Mouse (Mus musculus): ENCODE results near the gene Pald1. TPM values are rescaled to one million over a fixed set of nuclear protein-coding genes. Genes with fewer than 3 reads are reported as not detected.

The Pald1 gene
- polyA plus RNA-seq, 1 experiment from 2014 or later: 36.1 TPM

GRCm38 (mm10) chr10:61398125-61398524, 14.8 kb upstream of the Pald1 start:
- no peaks in the 10 kb centered on the region for H3K9me3 ChIP-seq (replicated peaks)
- no peaks in the 10 kb centered on the region for H3K27me3 ChIP-seq (ENCODE audit: low read depth, poor library complexity, severe bottlenecking)
- H3K27ac ChIP-seq (replicated peaks): no peak overlapping the region; the same call in 1 of the 2 replicates
- H3K4me1 ChIP-seq: peaks cover 9% of the 10 kb centered on the region
- no peaks in the 10 kb centered on the region for H3K36me3 ChIP-seq
- DNase-seq (ENCODE audit: low spot score): no peak
- H3K4me3 ChIP-seq: no peak overlapping the region
- WGBS: 46% methylated on average over 3 of the region's 3 CpGs

DNA sequence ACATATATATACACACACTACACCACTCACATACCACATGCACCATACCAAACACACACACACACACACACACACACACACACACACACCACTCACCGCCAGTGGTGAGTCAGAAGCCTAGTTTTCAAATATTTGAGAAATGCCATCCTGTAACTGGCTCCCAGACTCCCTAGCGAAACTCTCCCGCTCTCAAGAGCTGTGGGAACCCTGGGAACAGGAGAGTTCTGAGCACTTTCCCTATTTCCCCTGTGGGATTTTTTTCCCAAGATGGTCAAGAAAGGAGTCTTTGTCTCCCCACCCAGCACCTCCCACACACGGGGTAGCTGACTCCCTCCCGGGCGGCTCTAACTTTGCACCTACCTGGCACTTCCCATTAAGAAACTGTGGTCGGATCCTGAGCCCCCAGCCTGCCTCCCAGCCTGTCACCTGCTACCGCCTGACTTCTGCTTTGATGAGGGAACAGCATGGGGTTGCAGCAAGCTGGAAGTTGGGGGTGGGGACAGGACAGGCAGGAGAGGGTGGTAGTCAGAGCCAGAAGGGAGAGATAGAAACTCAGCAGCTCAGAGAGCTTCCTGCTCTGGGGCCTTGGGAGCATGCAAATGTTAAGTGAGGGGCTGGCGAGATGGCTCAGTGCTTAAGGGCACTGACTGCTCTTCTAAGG, 11.3 kb upstream of the Pald1 start:
- Histone ChIP-seq H3K27ac (replicated peaks) (no peak overlapping the region), H3K9me3 (replicated peaks) (no peaks in the 10 kb centered on the region), H3K27me3 (ENCODE audit: low read depth, poor library complexity, severe bottlenecking) (peaks cover 8% of the 10 kb centered on the region; the same call in 1 of the 2 replicates), H3K4me3 (no peak overlapping the region), H3K4me1 (peaks cover 11% of the 10 kb centered on the region), H3K36me3 (no peaks in the 10 kb centered on the region)
- WGBS: 30% methylated on average over 9 of the region's 9 CpGs
- no peak for DNase-seq (ENCODE audit: low spot score)

GRCm38 (mm10) chr10:61392584-61392983, 9.3 kb upstream of the Pald1 start:
- H3K4me1 ChIP-seq: peaks cover 16% of the 10 kb centered on the region
- H3K4me3 ChIP-seq: no peak overlapping the region
- no peaks in the 10 kb centered on the region for H3K9me3 ChIP-seq (replicated peaks)
- H3K27ac ChIP-seq (replicated peaks): no peak overlapping the region
- 65% methylated on average over 4 of the region's 4 CpGs for WGBS
- no peaks in the 10 kb centered on the region for H3K36me3 ChIP-seq
- peaks cover 8% of the 10 kb centered on the region; the same call in 1 of the 2 replicates for H3K27me3 ChIP-seq (ENCODE audit: low read depth, poor library complexity, severe bottlenecking)
- no peak for DNase-seq (ENCODE audit: low spot score)

DNA sequence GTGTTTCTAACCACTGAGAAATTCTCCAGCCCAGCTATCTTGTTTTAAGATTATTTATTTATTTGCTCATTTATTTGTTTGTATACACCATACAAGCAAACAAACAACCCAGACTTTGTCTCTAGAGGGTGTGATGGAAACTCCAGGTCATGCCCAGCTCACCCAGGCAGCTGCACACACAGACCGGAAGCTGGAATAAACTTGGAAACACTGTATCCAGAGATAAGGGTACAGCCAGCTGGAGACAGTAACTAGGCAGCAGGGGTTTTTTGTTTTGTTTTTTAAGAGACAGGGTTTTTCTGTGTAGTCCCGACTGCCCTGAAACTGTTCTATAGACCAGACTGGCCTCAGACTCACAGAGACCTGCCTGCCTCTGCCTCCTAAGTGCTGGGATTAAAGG, 6.8 kb upstream of the Pald1 start:
- no peak overlapping the region for H3K4me3 ChIP-seq
- no peaks in the 10 kb centered on the region for H3K36me3 ChIP-seq
- 82% methylated on average over 2 of the region's 2 CpGs for WGBS
- H3K27ac ChIP-seq (replicated peaks): no peak overlapping the region
- DNase-seq (ENCODE audit: low spot score): no peak
- H3K4me1 ChIP-seq: peaks cover 16% of the 10 kb centered on the region
- H3K9me3 ChIP-seq (replicated peaks): no peaks in the 10 kb centered on the region
- H3K27me3 ChIP-seq (ENCODE audit: low read depth, poor library complexity, severe bottlenecking): peaks cover 26% of the 10 kb centered on the region

DNA sequence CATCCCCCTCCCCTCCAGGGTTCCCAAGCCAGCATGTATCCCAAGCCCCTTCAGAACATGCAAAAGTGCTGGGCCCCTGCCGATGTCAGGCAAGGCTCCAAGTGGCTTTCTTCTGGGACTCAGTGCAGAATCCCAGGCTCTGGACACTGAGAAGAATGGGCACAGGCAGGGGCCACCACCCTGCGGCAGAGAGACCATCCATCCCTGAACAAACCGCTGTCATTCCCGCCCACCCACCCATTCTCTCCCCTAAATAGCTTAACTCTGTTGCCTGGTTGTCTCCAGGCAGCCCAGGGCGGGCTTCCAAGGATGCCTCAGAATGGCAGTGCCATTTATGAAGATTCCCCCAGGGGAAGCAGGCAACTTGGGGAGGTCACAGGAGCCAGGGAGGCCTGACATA, 5.7 kb upstream of the Pald1 start:
- Histone ChIP-seq H3K36me3 (no peaks in the 10 kb centered on the region), H3K9me3 (replicated peaks) (no peaks in the 10 kb centered on the region), H3K27ac (replicated peaks) (peak overlapping the region; percentile 18; the same call in 1 of the 2 replicates), H3K4me1 (peaks cover 20% of the 10 kb centered on the region), H3K4me3 (no peak overlapping the region), H3K27me3 (ENCODE audit: low read depth, poor library complexity, severe bottlenecking) (peaks cover 38% of the 10 kb centered on the region)
- no peak for DNase-seq (ENCODE audit: low spot score)
- WGBS: 32% methylated on average over 5 of the region's 5 CpGs

DNA sequence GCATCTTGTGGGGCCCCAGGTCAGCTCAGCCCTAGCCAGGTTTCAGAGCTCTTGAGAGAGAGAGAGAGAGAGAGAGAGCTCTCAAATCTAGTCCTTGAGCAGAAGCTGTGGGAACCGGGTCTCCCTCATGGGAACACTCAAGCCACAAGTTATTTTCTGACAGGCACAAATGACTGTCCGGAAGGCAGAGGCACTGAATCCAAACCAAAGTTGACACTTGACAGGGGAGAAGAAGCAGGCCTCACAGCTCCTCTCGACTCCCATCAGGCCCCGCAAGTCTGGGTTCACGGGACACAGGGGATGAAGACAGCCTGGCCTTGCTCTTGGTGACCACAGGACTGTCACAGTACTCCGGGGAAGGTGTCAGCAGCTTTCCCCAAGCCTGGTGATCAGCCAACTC, 3.0 kb upstream of the Pald1 start:
- peaks cover 40% of the 10 kb centered on the region for H3K27me3 ChIP-seq (ENCODE audit: low read depth, poor library complexity, severe bottlenecking)
- H3K9me3 ChIP-seq (replicated peaks): no peaks in the 10 kb centered on the region
- H3K4me3 ChIP-seq: no peak overlapping the region
- no peak overlapping the region for H3K27ac ChIP-seq (replicated peaks)
- no peaks in the 10 kb centered on the region for H3K36me3 ChIP-seq
- WGBS: 79% methylated on average over 6 of the region's 6 CpGs
- peaks cover 46% of the 10 kb centered on the region for H3K4me1 ChIP-seq
- DNase-seq (ENCODE audit: low spot score): no peak

DNA sequence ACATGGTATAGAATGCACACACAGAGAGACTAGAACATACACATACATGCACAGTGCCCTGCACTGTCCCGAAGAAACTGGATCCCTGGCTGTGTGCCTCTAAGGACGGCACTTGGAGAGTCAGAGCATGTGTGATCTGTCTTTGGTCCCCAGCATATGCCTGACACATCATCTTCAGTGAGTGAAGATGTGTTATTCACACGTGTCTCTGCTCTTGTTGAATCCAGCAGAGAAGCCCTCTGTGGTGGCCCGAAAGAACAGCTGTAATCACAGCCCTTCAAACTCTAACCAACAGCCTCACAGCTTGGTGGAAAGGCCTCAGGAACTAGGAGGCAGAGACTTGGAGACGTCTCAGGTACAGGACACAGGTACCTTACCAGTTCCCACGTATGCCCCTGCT, 1.8 kb upstream of the Pald1 start:
- DNase-seq (ENCODE audit: low spot score): no peak
- WGBS: 84% methylated on average over 6 of the region's 6 CpGs
- no peaks in the 10 kb centered on the region for H3K9me3 ChIP-seq (replicated peaks)
- no peaks in the 10 kb centered on the region for H3K36me3 ChIP-seq
- no peak overlapping the region for H3K4me3 ChIP-seq
- H3K4me1 ChIP-seq: peaks cover 57% of the 10 kb centered on the region
- no peak overlapping the region for H3K27ac ChIP-seq (replicated peaks)
- peaks cover 51% of the 10 kb centered on the region for H3K27me3 ChIP-seq (ENCODE audit: low read depth, poor library complexity, severe bottlenecking)

GRCm38 (mm10) chr10:61383715-61384047, 351 bp upstream of the Pald1 start:
- DNase-seq (ENCODE audit: low spot score): no peak
- H3K27ac ChIP-seq (replicated peaks): peak overlapping the region; percentile 88
- H3K4me1 ChIP-seq: peaks cover 58% of the 10 kb centered on the region
- WGBS: 4% methylated on average over 11 of the region's 11 CpGs
- no peaks in the 10 kb centered on the region for H3K36me3 ChIP-seq
- peaks cover 54% of the 10 kb centered on the region for H3K27me3 ChIP-seq (ENCODE audit: low read depth, poor library complexity, severe bottlenecking)
- H3K9me3 ChIP-seq (replicated peaks): no peaks in the 10 kb centered on the region
- peak overlapping the region; percentile 74 for H3K4me3 ChIP-seq

GRCm38 (mm10) chr10:61382281-61382731, 1.0 kb downstream of the Pald1 start:
- DNase-seq (ENCODE audit: low spot score): no peak
- Histone ChIP-seq H3K4me3 (peak overlapping the region; percentile 74), H3K27me3 (ENCODE audit: low read depth, poor library complexity, severe bottlenecking) (peaks cover 54% of the 10 kb centered on the region), H3K9me3 (replicated peaks) (no peaks in the 10 kb centered on the region), H3K27ac (replicated peaks) (peak overlapping the region; percentile 88), H3K36me3 (no peaks in the 10 kb centered on the region), H3K4me1 (peaks cover 60% of the 10 kb centered on the region)
- WGBS: under 1% methylated on average over 8 of the region's 8 CpGs

- 16% methylated on average over 8 of the region's 8 CpGs for WGBS
- peaks cover 61% of the 10 kb centered on the region for H3K4me1 ChIP-seq
- H3K36me3 ChIP-seq: no peaks in the 10 kb centered on the region
- peaks cover 52% of the 10 kb centered on the region for H3K27me3 ChIP-seq (ENCODE audit: low read depth, poor library complexity, severe bottlenecking)
- peak overlapping the region; percentile 88 for H3K27ac ChIP-seq (replicated peaks)
- DNase-seq (ENCODE audit: low spot score): no peak
- H3K9me3 ChIP-seq (replicated peaks): no peaks in the 10 kb centered on the region
- peak overlapping the region; percentile 74 for H3K4me3 ChIP-seq
Observed at GRCm38 (mm10) chr10:61381823-61382222, 1.5 kb downstream of the Pald1 start.

DNA sequence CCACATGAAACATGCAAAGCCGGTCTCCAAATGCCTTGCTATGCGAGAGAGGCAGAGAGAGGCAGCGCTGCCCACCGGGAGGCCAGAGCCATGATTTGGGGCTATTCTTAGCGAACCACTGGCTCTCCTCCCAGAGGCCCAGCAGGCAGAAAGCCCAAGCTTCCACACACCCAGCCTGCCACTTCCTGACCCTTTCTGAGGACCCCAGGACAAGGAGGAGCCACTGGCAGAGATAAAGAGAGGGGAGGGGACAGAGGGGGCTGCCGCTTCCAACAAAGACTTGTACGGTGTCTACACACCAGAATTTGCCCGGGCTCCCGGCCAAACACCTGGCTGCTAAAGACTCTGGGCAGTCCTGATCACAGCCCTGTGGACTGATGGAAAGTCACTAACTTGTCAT, 3.1 kb downstream of the Pald1 start:
- Histone ChIP-seq H3K27me3 (ENCODE audit: low read depth, poor library complexity, severe bottlenecking) (peaks cover 36% of the 10 kb centered on the region), H3K9me3 (replicated peaks) (no peaks in the 10 kb centered on the region), H3K4me3 (peak overlapping the region; percentile 74), H3K27ac (replicated peaks) (peak overlapping the region; percentile 69), H3K4me1 (peaks cover 65% of the 10 kb centered on the region), H3K36me3 (no peaks in the 10 kb centered on the region)
- 9% methylated on average over 9 of the region's 9 CpGs for WGBS
- no peak for DNase-seq (ENCODE audit: low spot score)

DNA sequence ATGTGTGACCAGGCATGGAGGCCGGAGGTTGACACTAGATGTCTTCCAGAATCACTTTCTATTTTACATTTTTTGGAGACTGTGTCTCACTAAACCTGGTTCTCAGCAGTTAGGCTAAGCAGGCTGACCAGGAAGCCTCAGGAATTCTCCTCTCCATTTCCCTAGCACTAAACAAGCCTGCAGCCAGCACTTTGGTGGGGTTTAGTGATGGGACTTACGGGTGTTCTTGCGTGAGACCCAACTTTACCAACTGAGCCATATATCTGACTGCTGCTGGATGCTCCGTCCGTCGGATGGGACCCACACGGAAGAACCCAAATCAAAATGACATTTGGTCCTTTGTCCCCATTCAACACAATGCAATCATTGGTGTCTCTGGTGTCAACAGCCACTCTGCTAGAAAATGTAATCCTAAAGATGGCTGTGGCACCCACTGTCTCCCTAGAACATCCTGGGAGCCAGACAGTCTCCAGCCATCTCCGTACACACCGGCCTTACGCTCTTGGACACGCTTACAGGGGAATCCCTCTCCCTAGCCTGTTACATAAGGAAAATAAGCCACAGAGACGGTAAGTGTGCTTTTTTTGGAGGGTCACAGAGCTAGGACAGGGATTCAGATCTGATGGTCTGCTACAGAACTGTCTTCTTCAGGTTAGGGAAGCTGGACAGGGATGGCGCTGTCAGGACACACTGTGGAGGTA, 3.8 kb downstream of the Pald1 start:
- no peak overlapping the region for H3K4me3 ChIP-seq
- WGBS: 86% methylated on average over 13 of the region's 13 CpGs
- H3K27ac ChIP-seq (replicated peaks): peak overlapping the region; percentile 69
- no peak for DNase-seq (ENCODE audit: low spot score)
- peaks cover 29% of the 10 kb centered on the region for H3K27me3 ChIP-seq (ENCODE audit: low read depth, poor library complexity, severe bottlenecking)
- H3K9me3 ChIP-seq (replicated peaks): no peaks in the 10 kb centered on the region
- no peaks in the 10 kb centered on the region for H3K36me3 ChIP-seq
- peaks cover 67% of the 10 kb centered on the region for H3K4me1 ChIP-seq

GRCm38 (mm10) chr10:61378698-61379097, 4.6 kb downstream of the Pald1 start:
- no peak for DNase-seq (ENCODE audit: low spot score)
- Histone ChIP-seq H3K36me3 (no peaks in the 10 kb centered on the region), H3K4me1 (peaks cover 66% of the 10 kb centered on the region), H3K27me3 (ENCODE audit: low read depth, poor library complexity, severe bottlenecking) (peaks cover 23% of the 10 kb centered on the region), H3K9me3 (replicated peaks) (0 out of 2 replicates have a peak, but pooled peaks cover 3% of the 10 kb centered on the region), H3K27ac (replicated peaks) (0 out of 2 replicates have a peak overlapping the region, but pooled peaks have one; percentile 18), H3K4me3 (no peak overlapping the region)
- 81% methylated on average over 5 of the region's 5 CpGs for WGBS

Measured in midbrain, embryonic 10.5 days (tissue).